Mouse (Mus musculus) testis, postnatal 10 days (tissue): ENCODE data around the gene Usp28.
"Not testable (repeated sequence)": the region's sequence is repeated elsewhere in the genome, so short reads cannot be mapped to it uniquely, and the experiment has no call there.

Experiments
- DNase-seq: peaks from one replicate; pipeline ENCODE4 v3.0.0; 2021; ENCODE audit warnings: low spot score

Usp28 gene

GRCm38 (mm10) chr9:48984845-48985707 lies at the start of gene Usp28:
Gene Usp28, plus strand, starts transcription at chr9:48985375.
- DNase-seq = peak; percentile 100

- no peak for DNase-seq
These were observed 42.8 kb upstream of the Usp28 start for GRCm38 (mm10) chr9:48942349-48942748.

GRCm38 (mm10) chr9:48947565-48947964 lies 37.6 kb upstream of the Usp28 start:
- DNase-seq = no peak

- no peak for DNase-seq
These were observed 23.9 kb upstream of the Usp28 start for GRCm38 (mm10) chr9:48961314-48961713.

GRCm38 (mm10) chr9:48962131-48962530 lies 23.0 kb upstream of the Usp28 start:
- DNase-seq = no peak

GRCm38 (mm10) chr9:48964587-48965040 lies 20.6 kb upstream of the Usp28 start, which contains the start of gene Htr3b:
Gene Htr3b, minus strand, starts transcription at chr9:48964990.
- DNase-seq = peak; percentile 47

GRCm38 (mm10) chr9:48972494-48972893 lies 12.7 kb upstream of the Usp28 start:
- DNase-seq = peak; percentile 67

GRCm38 (mm10) chr9:48976661-48977355 lies 8.4 kb upstream of the Usp28 start:
- no peak for DNase-seq

GRCm38 (mm10) chr9:48980371-48980770 lies 4.8 kb upstream of the Usp28 start:
- no peak for DNase-seq

GRCm38 (mm10) chr9:48980781-48981180 lies 4.4 kb upstream of the Usp28 start:
- no peak for DNase-seq

- no peak for DNase-seq
These were observed 3.3 kb upstream of the Usp28 start for GRCm38 (mm10) chr9:48981827-48982226.

- not testable (repeated sequence) for DNase-seq
These were observed 1.4 kb upstream of the Usp28 start for GRCm38 (mm10) chr9:48983801-48984200.

- no peak for DNase-seq
These were observed 793 bp upstream of the Usp28 start for GRCm38 (mm10) chr9:48984320-48984844.

GRCm38 (mm10) chr9:48985708-48986088 lies 523 bp downstream of the Usp28 start:
- DNase-seq = no peak

GRCm38 (mm10) chr9:48986616-48987141 lies 1.5 kb downstream of the Usp28 start:
- DNase-seq = no peak

- DNase-seq = peak; percentile 69
These were observed 2.3 kb downstream of the Usp28 start for GRCm38 (mm10) chr9:48987201-48988101.

- no peak for DNase-seq
These were observed 6.5 kb downstream of the Usp28 start for GRCm38 (mm10) chr9:48991671-48992070.

- no peak for DNase-seq
These were observed 9.6 kb downstream of the Usp28 start for GRCm38 (mm10) chr9:48994779-48995178.

- DNase-seq = no peak
These were observed 10.6 kb downstream of the Usp28 start for GRCm38 (mm10) chr9:48995735-48996134.

- DNase-seq = no peak
These were observed 14.1 kb downstream of the Usp28 start for GRCm38 (mm10) chr9:48999256-48999655.

- DNase-seq = peak; percentile 56
These were observed 30.6 kb downstream of the Usp28 start for GRCm38 (mm10) chr9:49015824-49016223.
